Mouse (Mus musculus): ENCODE data around the gene Ric8a.

DNA sequence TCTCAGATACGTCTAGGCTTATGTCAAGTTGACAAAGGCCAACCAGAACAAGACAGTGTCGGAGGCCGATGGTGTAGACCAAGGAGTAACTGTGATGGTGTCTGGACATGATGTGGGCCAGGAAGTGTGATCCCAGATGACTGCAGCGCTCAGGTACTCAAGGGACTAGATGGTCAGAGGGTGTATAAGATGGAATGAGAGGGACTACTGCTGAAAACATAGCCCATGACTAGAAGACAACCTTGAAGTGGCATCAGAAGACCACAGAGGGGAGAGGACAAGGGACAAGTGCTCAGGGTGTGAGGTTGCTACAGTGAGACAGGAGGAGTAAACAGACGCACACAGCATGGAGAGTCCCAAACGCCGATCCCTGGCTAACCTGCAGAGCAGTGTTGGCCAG lies 13.0 kb upstream of the Ric8a start:
- TF ChIP-seq CTCF (IDR thresholded peaks at IDR 0.05; ENCODE audit: extremely low read depth, insufficient read depth, low read length) (no peak), POLR2A (IDR thresholded peaks at IDR 0.05; ENCODE audit: extremely low read depth, insufficient read depth, low read length) (no peak)
